Comparison of ENCODE assay signal across 14 mouse cellular contexts in the genomic region with DNA sequence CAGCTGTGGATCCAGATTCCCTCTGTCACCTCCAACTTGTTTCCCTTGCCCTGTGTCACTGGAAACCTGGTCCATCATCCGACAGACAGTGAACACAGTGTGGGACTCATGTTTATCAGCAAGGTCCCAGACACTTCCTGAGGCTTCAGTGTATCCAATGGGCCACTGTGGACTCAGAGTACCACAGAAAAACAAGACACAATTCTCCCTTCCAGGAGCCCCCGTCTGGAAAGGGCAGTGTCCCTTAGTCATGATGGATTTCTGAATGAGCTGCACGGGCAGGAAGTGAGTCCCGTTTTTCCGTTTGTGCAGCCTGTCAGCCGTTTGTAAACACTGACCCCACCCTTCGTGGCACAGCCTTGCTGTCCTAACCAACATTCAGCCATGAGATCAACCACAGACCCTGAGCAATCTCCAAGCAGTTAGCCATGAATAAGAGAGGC. TPM values are rescaled to one million over a fixed set of nuclear protein-coding genes. Genes with fewer than 3 reads are reported as not detected.
A peak's percentile ranks its signal among the peaks of the same experiment; 100 is the strongest.
DNase-seq lines count a peak whose midpoint lies in the region; ATAC-seq lines count a peak whose summit lies in the region.
"Had no signal": no experiment of that assay in that cellular context is flagged by ENCODE, and none has a peak within 500 bp of the region (broad histone marks: within the 10 kb centered on the region; RNA-seq: fewer than 3 reads in every experiment).

No protein-coding gene starts in this region.

- DNase-seq in heart, adult 9 months (ENCODE audit: low spot score in 2 of 2), result peak; percentile 42 to 46
- DNase-seq in heart, postnatal 14 days, result no peak
- DNase-seq in adrenal gland, postnatal 36 days, result peak; percentile 33
- DNase-seq in lung, postnatal 4 days, result peak; percentile 68 to 82
- DNase-seq in forebrain, embryonic 11.5 days (ENCODE audit: low spot score), result no peak
- DNase-seq: cerebellum, postnatal 36 days; gastrocnemius, postnatal 14 days; left cerebral cortex, postnatal 4 days had no signal

- H3K27ac ChIP-seq in liver, embryonic 12.5 days, result no peak overlapping the region
- H3K27ac ChIP-seq in forebrain, embryonic 11.5 days (ENCODE audit: low read depth, low read length), result no peak overlapping the region
- no peak overlapping the region for H3K27ac ChIP-seq in neural tube, embryonic 15.5 days (replicated peaks)
- no peak overlapping the region for H3K27ac ChIP-seq in forebrain, embryonic 16.5 days (ENCODE audit: low read length)

- H3K27me3 ChIP-seq in liver, embryonic 12.5 days (replicated peaks), result no peaks in the 10 kb centered on the region
- no peaks in the 10 kb centered on the region for H3K27me3 ChIP-seq in forebrain, embryonic 11.5 days (ENCODE audit: control insufficient read depth, insufficient read depth, low read length)
- H3K27me3 ChIP-seq in neural tube, embryonic 15.5 days (replicated peaks), result no peaks in the 10 kb centered on the region
- no peaks in the 10 kb centered on the region for H3K27me3 ChIP-seq in forebrain, embryonic 16.5 days (replicated peaks; ENCODE audit: control insufficient read depth, insufficient read depth, low read length)

- no peak overlapping the region for H3K4me2 ChIP-seq in liver, embryonic 12.5 days
- no peak overlapping the region for H3K4me2 ChIP-seq in forebrain, embryonic 11.5 days (ENCODE audit: low read depth, low read length, severe bottlenecking)
- H3K4me2 ChIP-seq in neural tube, embryonic 15.5 days, result no peak overlapping the region
- H3K4me2 ChIP-seq in forebrain, embryonic 16.5 days (ENCODE audit: low read length), result no peak overlapping the region

- no peak overlapping the region for H3K4me3 ChIP-seq in liver, embryonic 12.5 days
- H3K4me3 ChIP-seq in forebrain, embryonic 11.5 days (ENCODE audit: low read depth, low read length), result no peak overlapping the region
- H3K4me3 ChIP-seq in neural tube, embryonic 15.5 days (replicated peaks), result no peak overlapping the region
- H3K4me3 ChIP-seq in forebrain, embryonic 16.5 days (replicated peaks; ENCODE audit: low read length), result no peak overlapping the region

- intact Hi-C loops in heart, postnatal 14 days (cut with DNase I), result loop anchor here (5.0 kb wide), 1 partner anchor 100 kb away; no protein-coding TSS in a partner anchor

- ATAC-seq in liver, embryonic 12.5 days, result peak; percentile 57
- no peak for ATAC-seq in forebrain, embryonic 11.5 days (replicated peaks; ENCODE audit: low FRiP score)
- no peak for ATAC-seq in neural tube, embryonic 15.5 days (ENCODE audit: low FRiP score)
- ATAC-seq in forebrain, embryonic 16.5 days, result no peak

- H3K36me3 ChIP-seq in liver, embryonic 12.5 days, result no peaks in the 10 kb centered on the region
- H3K36me3 ChIP-seq in forebrain, embryonic 11.5 days (ENCODE audit: control insufficient read depth, insufficient read depth, low read length), result no peaks in the 10 kb centered on the region
- H3K36me3 ChIP-seq in neural tube, embryonic 15.5 days, result no peaks in the 10 kb centered on the region
- no peaks in the 10 kb centered on the region for H3K36me3 ChIP-seq in forebrain, embryonic 16.5 days (ENCODE audit: control insufficient read depth, insufficient read depth)

- H3K4me1 ChIP-seq in liver, embryonic 12.5 days, result 0 out of 2 replicates have a peak, but pooled peaks cover 5% of the 10 kb centered on the region
- H3K4me1 ChIP-seq in forebrain, embryonic 11.5 days (replicated peaks; ENCODE audit: control insufficient read depth, insufficient read depth, low read length), result no peaks in the 10 kb centered on the region
- H3K4me1 ChIP-seq in neural tube, embryonic 15.5 days, result 0 out of 2 replicates have a peak, but pooled peaks cover 2% of the 10 kb centered on the region
- no peaks in the 10 kb centered on the region for H3K4me1 ChIP-seq in forebrain, embryonic 16.5 days (replicated peaks; ENCODE audit: control insufficient read depth, insufficient read depth, low read length)

- no peaks in the 10 kb centered on the region for H3K9me3 ChIP-seq in liver, embryonic 12.5 days (replicated peaks)
- H3K9me3 ChIP-seq in forebrain, embryonic 11.5 days (ENCODE audit: control insufficient read depth, low read length), result no peaks in the 10 kb centered on the region
- no peaks in the 10 kb centered on the region for H3K9me3 ChIP-seq in neural tube, embryonic 15.5 days (replicated peaks)
- H3K9me3 ChIP-seq in forebrain, embryonic 16.5 days (ENCODE audit: control insufficient read depth, low read length), result no peaks in the 10 kb centered on the region

- no peak overlapping the region for H3K9ac ChIP-seq in liver, embryonic 12.5 days
- H3K9ac ChIP-seq in forebrain, embryonic 11.5 days (ENCODE audit: low read length), result no peak overlapping the region
- H3K9ac ChIP-seq in neural tube, embryonic 15.5 days (replicated peaks), result no peak overlapping the region
- H3K9ac ChIP-seq in forebrain, embryonic 16.5 days (replicated peaks; ENCODE audit: low read depth, low read length), result no peak overlapping the region

- WGBS in liver, embryonic 12.5 days (ENCODE audit: insufficient replicate concordance), result 12% methylated on average over 7 of the region's 7 CpGs
- 75% methylated on average over 7 of the region's 7 CpGs for WGBS in forebrain, embryonic 11.5 days
- WGBS in neural tube, embryonic 15.5 days, result 66% methylated on average over 7 of the region's 7 CpGs
- 78% methylated on average over 7 of the region's 7 CpGs for whole genome bisulfite sequencing in forebrain, embryonic 16.5 days

RNA-seq across cellular contexts. Expression of a gene that starts 16.1 kb away (rescaled TPM):
- 1 to 10 TPM; 2.0 to 3.4 TPM for total RNA-seq in heart, postnatal 14 days (2021)
- under 1 TPM; 0.66 to 0.86 TPM for total RNA-seq in adrenal gland, postnatal 36 days (2021)
- polyA plus RNA-seq in liver, embryonic 12.5 days (2016; fragmentation: Nextera tagmentation; extraction: Ambion mirVana), result 0.16 and 0.19 TPM in 2 replicates
- polyA plus RNA-seq in forebrain, embryonic 11.5 days (2014; fragmentation: Nextera tagmentation; extraction: Ambion mirVana), result 0.97 and 1.4 TPM in 2 replicates
- 1.5 and 1.7 TPM in 2 replicates for polyA plus RNA-seq in neural tube, embryonic 15.5 days (2015; fragmentation: Nextera tagmentation; extraction: Ambion mirVana)
- polyA plus RNA-seq in forebrain, embryonic 16.5 days (2015; fragmentation: Nextera tagmentation; extraction: Ambion mirVana), result 2.6 and 3.0 TPM in 2 replicates

RNA-seq across cellular contexts. Expression of a gene that starts 23.9 kb away (rescaled TPM):
- total RNA-seq in heart, postnatal 14 days (2021), result 100 to 1,000 TPM; 203 to 224 TPM
- 100 to 1,000 TPM in 1 of 2 experiments, 10 to 100 TPM in 1; 80.9 to 105 TPM for total RNA-seq in adrenal gland, postnatal 36 days (2021)
- polyA plus RNA-seq in liver, embryonic 12.5 days (2016; fragmentation: Nextera tagmentation; extraction: Ambion mirVana), result 135 and 145 TPM in 2 replicates
- polyA plus RNA-seq in forebrain, embryonic 11.5 days (2014; fragmentation: Nextera tagmentation; extraction: Ambion mirVana), result 170 and 184 TPM in 2 replicates
- polyA plus RNA-seq in neural tube, embryonic 15.5 days (2015; fragmentation: Nextera tagmentation; extraction: Ambion mirVana), result 149 and 169 TPM in 2 replicates
- 109 and 116 TPM in 2 replicates for polyA plus RNA-seq in forebrain, embryonic 16.5 days (2015; fragmentation: Nextera tagmentation; extraction: Ambion mirVana)

RNA-seq across cellular contexts. Expression of a gene that starts 34.1 kb away (rescaled TPM):
- under 1 TPM in 1 of 2 experiments, not detected in 1; 0.10 TPM for total RNA-seq in heart, postnatal 14 days (2021)
- under 1 TPM; 0.26 to 0.30 TPM for total RNA-seq in adrenal gland, postnatal 36 days (2021)
- polyA plus RNA-seq in liver, embryonic 12.5 days (2016; fragmentation: Nextera tagmentation; extraction: Ambion mirVana), result 0.22 and 0.27 TPM in 2 replicates
- polyA plus RNA-seq in forebrain, embryonic 11.5 days (2014; fragmentation: Nextera tagmentation; extraction: Ambion mirVana), result not detected in 2 replicates
- polyA plus RNA-seq in neural tube, embryonic 15.5 days (2015; fragmentation: Nextera tagmentation; extraction: Ambion mirVana), result not detected in 2 replicates
- polyA plus RNA-seq in forebrain, embryonic 16.5 days (2015; fragmentation: Nextera tagmentation; extraction: Ambion mirVana), result not detected in 2 replicates
- total RNA-seq: CH12.LX; gastrocnemius, postnatal 14 days; left cerebral cortex, postnatal 4 days had no signal
- polyA plus RNA-seq: intestine, embryonic 14.5 days; stomach, embryonic 14.5 days had no signal

RNA-seq across cellular contexts. Expression of a gene that starts 42.8 kb away (rescaled TPM):
- total RNA-seq in heart, postnatal 14 days (2021), result under 1 TPM in 1 of 2 experiments, not detected in 1; 0.38 TPM
- total RNA-seq in adrenal gland, postnatal 36 days (2021), result 1 to 10 TPM; 1.0 to 1.1 TPM
- polyA plus RNA-seq in liver, embryonic 12.5 days (2016; fragmentation: Nextera tagmentation; extraction: Ambion mirVana), result not detected in 2 replicates
- polyA plus RNA-seq in forebrain, embryonic 11.5 days (2014; fragmentation: Nextera tagmentation; extraction: Ambion mirVana), result 2.6 and 2.7 TPM in 2 replicates
- 2.1 and 4.0 TPM in 2 replicates for polyA plus RNA-seq in neural tube, embryonic 15.5 days (2015; fragmentation: Nextera tagmentation; extraction: Ambion mirVana)
- 2.8 and 4.2 TPM in 2 replicates for polyA plus RNA-seq in forebrain, embryonic 16.5 days (2015; fragmentation: Nextera tagmentation; extraction: Ambion mirVana)

Comparison
In these comparisons a context has a peak if more than half of its experiments do, and no peak if none do; other contexts are left out.
1. DNase-seq: peak in heart, adult 9 months (2 of 2), adrenal gland, postnatal 36 days (2 of 2) and lung, postnatal 4 days (2 of 2); none in heart, postnatal 14 days (0 of 2) and forebrain, embryonic 11.5 days (single experiment).